ENCODE assay signal across 9 mouse cellular contexts in the genomic region with DNA sequence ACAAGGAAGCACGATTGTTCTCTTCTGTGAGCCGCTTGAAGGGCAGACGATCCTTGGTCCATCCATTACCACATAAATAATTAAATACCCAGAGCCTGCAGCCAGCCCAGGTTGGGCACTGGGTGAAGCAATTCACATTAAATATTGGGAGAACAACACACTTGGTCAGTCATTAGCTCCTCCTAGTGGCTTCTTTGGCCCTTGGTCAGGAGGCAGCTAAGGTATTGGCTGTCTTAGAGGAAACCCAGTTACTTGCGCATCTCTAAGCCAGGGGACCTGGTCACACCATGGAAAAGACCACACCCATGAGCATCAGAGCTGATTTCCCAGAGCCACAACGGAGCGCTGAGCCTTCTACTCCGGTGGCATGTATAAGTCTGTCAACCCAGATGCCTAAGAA.
DNase-seq lines count a peak whose midpoint lies in the region; ATAC-seq and TF ChIP-seq lines count a peak whose summit lies in the region.
"Had no signal": no experiment of that assay in that cellular context is flagged by ENCODE, and none has a peak within 500 bp of the region (broad histone marks: within the 10 kb centered on the region; RNA-seq: fewer than 3 reads in every experiment).

No protein-coding gene starts in this region.

- no peak overlapping the region for H3K9ac ChIP-seq in intestine, postnatal 0 days (ENCODE audit: low read depth, low read length)
- no peak overlapping the region for H3K9ac ChIP-seq in intestine, embryonic 15.5 days

- H3K27ac ChIP-seq in intestine, postnatal 0 days (ENCODE audit: low read depth, low read length) = no peak overlapping the region
- H3K27ac ChIP-seq in intestine, embryonic 15.5 days = no peak overlapping the region

- H3K4me1 ChIP-seq in intestine, postnatal 0 days (replicated peaks; ENCODE audit: control insufficient read depth, insufficient read depth, low read length) = no peaks in the 10 kb centered on the region
- H3K4me1 ChIP-seq in intestine, embryonic 15.5 days (replicated peaks) = no peaks in the 10 kb centered on the region; the same call in 1 of the 2 replicates

- no peak for ATAC-seq in intestine, postnatal 0 days
- ATAC-seq in intestine, embryonic 15.5 days = no peak
- ATAC-seq in megakaryocyte-erythroid progenitor cell, adult 5-6 weeks (replicated peaks; ENCODE audit: low FRiP score, low TSS enrichment, poor library complexity, severe bottlenecking) = no peak

- H3K4me2 ChIP-seq in intestine, postnatal 0 days (replicated peaks; ENCODE audit: low read depth) = no peak overlapping the region
- H3K4me2 ChIP-seq in intestine, embryonic 15.5 days (replicated peaks) = no peak overlapping the region

- WGBS in intestine, postnatal 0 days = 57% methylated on average over 7 of the region's 7 CpGs
- WGBS in intestine, embryonic 15.5 days = 50% methylated on average over 7 of the region's 7 CpGs

- peak; percentile 57 for TF ChIP-seq CTCF in intestine, postnatal 0 days (IDR thresholded peaks at IDR 0.05; ENCODE audit: low read depth)

- H3K4me3 ChIP-seq in intestine, postnatal 0 days (ENCODE audit: low read depth, low read length) = no peak overlapping the region
- H3K4me3 ChIP-seq in intestine, embryonic 15.5 days (replicated peaks) = no peak overlapping the region

- H3K27me3 ChIP-seq in intestine, postnatal 0 days (replicated peaks; ENCODE audit: control insufficient read depth, insufficient read depth, low read length) = no peaks in the 10 kb centered on the region
- H3K27me3 ChIP-seq in intestine, embryonic 15.5 days (replicated peaks) = 0 out of 2 replicates have a peak, but pooled peaks cover 3% of the 10 kb centered on the region

- H3K36me3 ChIP-seq in intestine, postnatal 0 days (ENCODE audit: control insufficient read depth, insufficient read depth) = no peaks in the 10 kb centered on the region
- no peaks in the 10 kb centered on the region for H3K36me3 ChIP-seq in intestine, embryonic 15.5 days
- H3K36me3 ChIP-seq: G1E had no signal

- peak; percentile 25 for DNase-seq in adrenal gland, postnatal 10 days
- DNase-seq in heart, adult 9 months (ENCODE audit: low spot score in 2 of 2) = peak; percentile 30 to 39
- peak; percentile 42 to 58 for DNase-seq in kidney, postnatal 36 days
- DNase-seq in retina, embryonic 14.5 days (ENCODE audit: low spot score) = peak; percentile 66
- no peak for DNase-seq in right cerebral cortex, postnatal 14 days

- no peaks in the 10 kb centered on the region for H3K9me3 ChIP-seq in intestine, postnatal 0 days (ENCODE audit: control insufficient read depth)
- H3K9me3 ChIP-seq in intestine, embryonic 15.5 days = no peaks in the 10 kb centered on the region
